ENCODE assay signal across 24 mouse cellular contexts in genomic region chr4:107904252-107904651, GRCm38 (mm10).
"Had no signal": no experiment of that assay in that cellular context is flagged by ENCODE, and none has a peak within 500 bp of the region (broad histone marks: within the 10 kb centered on the region; RNA-seq: fewer than 3 reads in every experiment).

No protein-coding gene starts in this region.

- ATAC-seq: inflammation-experienced regulatory T-cells, adult 6 months; intestine, embryonic 16.5 days; midbrain, embryonic 13.5 days; midbrain, embryonic 16.5 days had no signal

- DNase-seq: kidney, adult 18-20 months; kidney, adult 9 months; kidney, postnatal 14 days; layer of hippocampus, adult 9-11 months; layer of hippocampus, postnatal 36 days; left cerebral cortex, postnatal 4 days; lung, adult 18-20 months; lung, postnatal 14 days; lung, postnatal 4 days; retina, postnatal 1 day; right cerebral cortex, postnatal 25 days; spleen, adult 18-20 months; thymus, postnatal 25 days had no signal

- H3K4me3 ChIP-seq: layer of hippocampus, adult 2 months; limb, embryonic 12.5 days; limb, embryonic 15.5 days; midbrain, embryonic 10.5 days; midbrain, embryonic 13.5 days; myocyte; neural tube, embryonic 13.5 days; stomach, embryonic 15.5 days had no signal

- H3K9ac ChIP-seq: limb, embryonic 12.5 days; limb, embryonic 15.5 days; midbrain, embryonic 13.5 days; neural tube, embryonic 13.5 days; stomach, embryonic 15.5 days had no signal

- H3K4me2 ChIP-seq: limb, embryonic 12.5 days; limb, embryonic 15.5 days; midbrain, embryonic 13.5 days; neural tube, embryonic 13.5 days; stomach, embryonic 15.5 days had no signal

- H3K27me3 ChIP-seq: limb, embryonic 12.5 days; limb, embryonic 15.5 days; midbrain, embryonic 13.5 days; neural tube, embryonic 13.5 days; stomach, embryonic 15.5 days had no signal

- H3K4me1 ChIP-seq: limb, embryonic 12.5 days; limb, embryonic 15.5 days; midbrain, embryonic 10.5 days; midbrain, embryonic 13.5 days; neural tube, embryonic 13.5 days had no signal

- H3K27ac ChIP-seq: layer of hippocampus, adult 2 months; limb, embryonic 12.5 days; limb, embryonic 15.5 days; midbrain, embryonic 10.5 days; midbrain, embryonic 13.5 days; neural tube, embryonic 13.5 days; stomach, embryonic 15.5 days had no signal

- H3K9me3 ChIP-seq: limb, embryonic 12.5 days; limb, embryonic 15.5 days; midbrain, embryonic 10.5 days; midbrain, embryonic 13.5 days; neural tube, embryonic 13.5 days; stomach, embryonic 15.5 days had no signal
